Mouse (Mus musculus): ENCODE measurements around the gene Ctc1.
"Not testable (repeated sequence)": the region's sequence is repeated elsewhere in the genome, so short reads cannot be mapped to it uniquely, and the experiment has no call there.

Ctc1 gene

DNA sequence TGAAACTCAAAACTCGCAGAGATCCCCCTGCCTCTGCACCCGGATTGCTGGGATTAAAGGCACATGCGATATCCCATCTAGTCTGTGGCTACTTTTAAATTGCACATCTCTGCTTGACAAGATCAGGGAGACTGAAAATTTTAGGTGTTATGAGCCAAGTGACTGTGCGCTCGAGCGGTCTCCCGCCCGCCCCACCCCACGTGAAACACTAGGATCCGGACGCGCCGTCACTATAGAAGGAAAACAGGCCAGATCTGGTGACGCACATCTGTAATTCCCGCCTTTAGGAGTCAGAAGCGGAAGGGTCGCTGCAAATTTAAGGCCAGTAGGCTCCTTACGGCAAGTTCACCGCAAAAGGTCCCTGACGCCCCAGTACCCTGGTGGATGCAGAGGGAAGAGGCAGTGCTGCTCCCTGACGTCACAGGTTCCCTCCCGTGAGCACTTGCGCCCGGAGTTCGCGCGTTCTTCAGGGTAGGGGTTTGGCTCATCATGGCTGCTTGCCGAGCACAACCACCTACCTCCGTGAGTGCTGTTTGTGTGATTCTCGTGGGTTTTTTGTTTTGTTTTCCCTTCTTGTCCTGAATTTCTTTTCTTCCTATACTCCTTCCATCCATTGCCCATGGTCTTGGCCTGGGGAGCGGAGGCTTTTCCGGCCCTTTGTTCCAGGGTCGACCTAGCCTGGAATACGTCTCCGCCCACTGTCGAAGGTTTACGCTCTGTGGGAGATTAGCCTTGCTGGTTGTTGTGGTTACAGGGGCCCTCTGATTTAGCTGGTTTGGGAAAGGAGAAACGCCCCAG is at the start of gene Ctc1:
Gene Ctc1 (plus strand): TSS at position 268 of the 798 bp plus-strand sequence.
- Histone ChIP-seq H3K4me1 (replicated peaks; ENCODE audit: low read depth, low read length) (peaks cover 62% of the 10 kb centered on the region), H3K9me3 (ENCODE audit: low read length) (no peaks in the 10 kb centered on the region), H3K27me3 (ENCODE audit: insufficient read depth, low read length) (no peaks in the 10 kb centered on the region), H3K36me3 (ENCODE audit: insufficient read depth, low read length) (peaks cover 22% of the 10 kb centered on the region), H3K4me3 (replicated peaks; ENCODE audit: low read length) (peak within 1 kb of the TSS; percentile 89)
- peak; percentile 17; the same call in 1 of the 2 replicates for TF ChIP-seq CTCF (conservative IDR thresholded peaks at IDR 0.05; ENCODE audit: low read length)
- no peak for TF ChIP-seq POU5F1 (IDR thresholded peaks at IDR 0.05; ENCODE audit: borderline replicate concordance, low read length)

DNA sequence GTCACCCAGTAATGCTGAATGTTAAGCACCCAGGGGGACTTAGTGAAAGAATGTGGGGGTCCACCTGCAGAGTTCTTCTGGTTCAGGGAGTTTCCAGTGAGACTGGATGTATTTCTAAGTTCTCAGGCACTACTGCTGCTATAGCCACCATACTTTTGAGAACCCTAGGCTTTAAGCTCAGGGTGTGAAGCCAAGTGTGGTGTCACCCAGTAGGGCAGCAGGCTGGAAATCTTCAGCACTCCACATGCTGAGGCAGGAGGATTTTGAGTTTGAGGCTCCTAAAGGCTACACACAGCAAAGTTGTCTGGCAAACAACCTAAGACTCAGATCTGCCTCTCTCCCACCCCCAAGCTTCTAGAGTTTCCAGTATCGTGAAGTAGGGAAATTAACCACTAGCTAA is 49.2 kb upstream of the Ctc1 start:
- no peaks in the 10 kb centered on the region for H3K9me3 ChIP-seq (ENCODE audit: low read length)
- peaks cover 61% of the 10 kb centered on the region for H3K4me1 ChIP-seq (replicated peaks; ENCODE audit: low read depth, low read length)
- TF ChIP-seq NANOG (IDR thresholded peaks at IDR 0.05; ENCODE audit: borderline replicate concordance, low read length) (no peak), POU5F1 (IDR thresholded peaks at IDR 0.05; ENCODE audit: borderline replicate concordance, low read length) (no peak), CTCF (conservative IDR thresholded peaks at IDR 0.05; ENCODE audit: low read length) (no peak)
- peaks cover 18% of the 10 kb centered on the region for H3K36me3 ChIP-seq (ENCODE audit: insufficient read depth, low read length)
- no peak overlapping the region for H3K4me3 ChIP-seq (replicated peaks; ENCODE audit: low read length)
- H3K27me3 ChIP-seq (ENCODE audit: insufficient read depth, low read length), result no peaks in the 10 kb centered on the region

DNA sequence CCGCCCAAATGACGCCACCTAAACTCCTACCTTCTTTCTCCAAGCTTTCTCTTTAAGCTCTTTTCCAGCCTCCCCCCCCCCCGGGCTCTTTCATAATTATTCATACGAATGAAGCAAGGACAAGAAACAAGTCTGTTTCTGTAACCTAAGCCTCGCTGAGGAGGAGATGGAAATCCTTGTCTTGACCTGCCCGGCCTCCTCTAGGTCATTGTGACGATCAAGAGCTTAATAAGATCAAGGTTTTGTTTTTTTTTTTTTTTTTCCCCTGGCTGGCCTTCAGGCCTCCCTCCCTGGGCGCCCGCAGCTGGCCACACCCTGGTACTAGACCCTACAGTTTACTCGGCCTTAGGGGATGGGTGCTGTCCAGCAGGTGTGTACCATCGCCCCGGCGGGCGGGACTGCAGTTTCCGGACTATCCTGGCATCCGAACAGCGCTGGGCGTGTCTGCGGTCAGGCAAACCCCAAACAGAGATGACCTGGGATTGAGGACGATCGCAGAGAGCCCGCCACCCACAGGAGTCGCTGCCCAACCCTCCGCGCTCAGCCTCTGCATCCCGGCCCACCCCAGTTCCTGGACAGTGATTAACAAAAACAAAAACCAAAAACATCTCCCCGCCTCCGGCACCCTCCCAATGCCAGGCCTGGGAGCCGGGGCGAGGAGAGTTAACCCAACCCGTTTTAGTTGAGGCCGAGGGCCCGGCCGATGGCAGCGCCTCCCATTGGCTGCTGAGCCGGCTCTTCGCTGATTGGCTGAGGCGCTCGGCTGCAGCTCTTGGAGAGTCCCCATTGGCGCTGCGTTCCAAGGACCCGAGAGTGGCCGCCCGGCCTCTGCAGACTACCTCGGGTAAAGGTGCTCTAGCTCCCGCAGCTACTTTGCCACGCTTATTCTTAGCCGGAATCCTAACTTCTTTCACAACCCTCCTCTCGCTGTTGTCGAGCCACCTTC is 48.1 kb upstream of the Ctc1 start, which contains the start of gene Slc25a35:
Gene Slc25a35 (plus strand): TSS at position 795 of the 946 bp plus-strand sequence.
- peak within 1 kb of the TSS; percentile 82 for H3K4me3 ChIP-seq (replicated peaks; ENCODE audit: low read length)
- no peaks in the 10 kb centered on the region for H3K9me3 ChIP-seq (ENCODE audit: low read length)
- TF ChIP-seq POU5F1 (IDR thresholded peaks at IDR 0.05; ENCODE audit: borderline replicate concordance, low read length), result no peak
- TF ChIP-seq NANOG (IDR thresholded peaks at IDR 0.05; ENCODE audit: borderline replicate concordance, low read length), result no peak
- TF ChIP-seq CTCF (conservative IDR thresholded peaks at IDR 0.05; ENCODE audit: low read length), result no peak

DNA sequence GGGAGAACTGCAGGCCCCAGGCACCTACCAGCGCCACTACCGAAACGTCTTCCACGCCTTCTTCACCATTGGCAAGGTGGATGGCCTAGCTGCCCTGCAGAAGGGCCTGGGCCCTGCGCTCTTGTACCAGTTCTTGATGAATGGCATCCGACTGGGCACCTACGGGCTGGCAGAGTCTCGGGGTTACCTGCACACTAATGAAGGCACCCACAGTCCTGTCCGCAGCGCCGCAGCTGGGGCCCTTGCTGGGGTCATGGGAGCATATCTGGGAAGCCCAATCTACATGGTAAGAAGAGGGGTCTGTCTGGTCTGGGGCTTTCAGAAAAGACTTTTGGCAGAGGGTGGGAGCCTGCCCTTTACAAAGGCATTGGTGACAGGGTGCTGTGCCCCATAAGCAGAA is 47.0 kb upstream of the Ctc1 start:
- H3K27me3 ChIP-seq (ENCODE audit: insufficient read depth, low read length), result no peaks in the 10 kb centered on the region

More for the DNA sequence above, 48.1 kb upstream of the Ctc1 start, which contains the start of gene Slc25a35:
- peaks cover 60% of the 10 kb centered on the region for H3K4me1 ChIP-seq (replicated peaks; ENCODE audit: low read depth, low read length)
- H3K27me3 ChIP-seq (ENCODE audit: insufficient read depth, low read length), result no peaks in the 10 kb centered on the region
- peaks cover 26% of the 10 kb centered on the region for H3K36me3 ChIP-seq (ENCODE audit: insufficient read depth, low read length)

DNA sequence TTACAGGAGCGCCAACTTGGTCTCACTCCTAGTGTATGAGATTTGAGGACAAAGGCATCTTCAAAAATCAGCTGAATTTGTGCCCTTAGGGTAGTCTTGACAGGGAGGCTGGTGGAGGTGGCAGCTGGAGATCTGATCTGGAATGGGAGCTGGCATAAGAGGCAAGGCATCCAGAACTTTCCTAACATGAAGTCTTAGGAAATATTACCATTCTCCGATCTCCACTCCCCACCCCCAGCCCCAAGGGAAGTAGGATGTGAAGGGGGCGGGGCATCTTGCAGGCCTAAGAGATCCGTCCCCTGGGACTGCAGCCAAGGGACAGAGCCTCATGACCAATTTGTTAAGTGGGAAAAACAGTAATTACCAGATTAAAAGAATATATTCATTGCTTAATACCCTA is 45.5 kb upstream of the Ctc1 start:
- Histone ChIP-seq H3K4me1 (replicated peaks; ENCODE audit: low read depth, low read length) (peaks cover 68% of the 10 kb centered on the region), H3K36me3 (ENCODE audit: insufficient read depth, low read length) (peaks cover 26% of the 10 kb centered on the region), H3K27me3 (ENCODE audit: insufficient read depth, low read length) (no peaks in the 10 kb centered on the region), H3K4me3 (replicated peaks; ENCODE audit: low read length) (no peak overlapping the region), H3K9me3 (ENCODE audit: low read length) (no peaks in the 10 kb centered on the region)
- TF ChIP-seq NANOG (IDR thresholded peaks at IDR 0.05; ENCODE audit: borderline replicate concordance, low read length) (no peak), CTCF (conservative IDR thresholded peaks at IDR 0.05; ENCODE audit: low read length) (no peak), POU5F1 (IDR thresholded peaks at IDR 0.05; ENCODE audit: borderline replicate concordance, low read length) (no peak)

More for the DNA sequence above, 47.0 kb upstream of the Ctc1 start:
- no peak for TF ChIP-seq CTCF (conservative IDR thresholded peaks at IDR 0.05; ENCODE audit: low read length)
- TF ChIP-seq NANOG (IDR thresholded peaks at IDR 0.05; ENCODE audit: borderline replicate concordance, low read length), result no peak
- no peak for TF ChIP-seq POU5F1 (IDR thresholded peaks at IDR 0.05; ENCODE audit: borderline replicate concordance, low read length)
- Histone ChIP-seq H3K9me3 (ENCODE audit: low read length) (no peaks in the 10 kb centered on the region), H3K36me3 (ENCODE audit: insufficient read depth, low read length) (peaks cover 26% of the 10 kb centered on the region), H3K4me3 (replicated peaks; ENCODE audit: low read length) (no peak overlapping the region), H3K4me1 (replicated peaks; ENCODE audit: low read depth, low read length) (peaks cover 55% of the 10 kb centered on the region)

DNA sequence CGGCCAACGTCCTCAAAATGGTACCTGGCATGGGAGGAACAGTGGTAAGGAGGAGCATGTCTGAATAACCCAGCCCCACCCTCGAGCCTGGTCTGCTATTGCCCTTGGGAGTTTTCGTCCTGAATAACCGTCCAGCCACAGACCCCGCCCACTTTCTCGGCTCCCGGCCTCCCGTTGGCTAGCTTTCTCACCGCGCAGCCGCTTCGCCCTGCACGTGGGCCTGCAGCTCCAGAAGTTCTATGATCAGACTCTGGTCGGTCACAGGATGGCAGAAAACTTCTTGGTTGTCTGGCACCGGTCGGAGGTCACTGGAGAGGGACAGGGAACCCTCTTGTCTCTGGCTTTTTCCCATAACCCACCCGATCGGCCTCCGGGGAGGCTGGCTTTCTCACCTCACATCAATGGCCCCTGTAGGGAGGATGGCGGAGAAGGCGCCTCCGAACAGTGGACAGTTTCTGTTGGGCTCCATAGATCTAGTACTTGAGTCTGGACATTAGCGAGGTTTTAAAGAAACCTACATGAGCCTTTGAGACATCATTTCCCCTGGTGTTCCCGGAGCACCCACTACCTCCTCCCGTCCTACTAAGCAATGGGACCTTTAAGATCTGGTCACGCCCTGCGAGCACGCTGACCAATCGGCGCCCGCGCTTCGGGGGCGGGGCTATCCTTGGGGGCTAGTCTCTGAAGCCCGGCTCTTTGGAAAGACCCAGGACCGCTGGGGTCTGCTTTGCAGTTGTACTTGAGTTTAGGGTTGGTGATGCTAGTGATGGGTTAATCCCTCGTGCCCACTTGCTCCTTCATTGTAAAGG is 42.3 kb upstream of the Ctc1 start:
- H3K9me3 ChIP-seq (ENCODE audit: low read length); H3K27me3 ChIP-seq (ENCODE audit: insufficient read depth, low read length): not testable (repeated sequence)

DNA sequence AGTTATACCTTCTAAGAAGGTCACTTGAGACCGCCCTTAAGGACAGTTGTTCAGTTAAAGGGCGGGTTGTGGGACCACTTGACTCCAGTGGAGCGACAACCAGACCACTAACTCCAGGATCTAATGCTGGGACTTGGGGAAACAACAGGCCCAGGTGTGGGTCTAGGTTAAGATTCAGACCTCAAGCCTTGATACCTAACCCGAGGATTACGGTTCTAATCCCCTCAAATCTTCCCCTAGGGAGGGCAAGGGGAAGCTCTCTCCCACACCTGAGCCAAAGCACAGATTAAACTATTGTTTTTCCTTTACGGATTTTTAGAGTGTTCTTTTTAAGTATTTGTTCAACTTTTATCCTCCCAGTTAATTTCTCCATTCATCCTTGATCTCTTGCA is 41.7 kb upstream of the Ctc1 start:
- TF ChIP-seq POU5F1 (IDR thresholded peaks at IDR 0.05; ENCODE audit: borderline replicate concordance, low read length) (no peak), NANOG (IDR thresholded peaks at IDR 0.05; ENCODE audit: borderline replicate concordance, low read length) (no peak), CTCF (conservative IDR thresholded peaks at IDR 0.05; ENCODE audit: low read length) (no peak)
- peaks cover 26% of the 10 kb centered on the region for H3K36me3 ChIP-seq (ENCODE audit: insufficient read depth, low read length)
- H3K27me3 ChIP-seq (ENCODE audit: insufficient read depth, low read length), result peaks cover 2% of the 10 kb centered on the region
- H3K4me3 ChIP-seq (replicated peaks; ENCODE audit: low read length), result peak overlapping the region; percentile 78
- no peaks in the 10 kb centered on the region for H3K9me3 ChIP-seq (ENCODE audit: low read length)
- H3K4me1 ChIP-seq (replicated peaks; ENCODE audit: low read depth, low read length), result peaks cover 47% of the 10 kb centered on the region

More for the DNA sequence above, 42.3 kb upstream of the Ctc1 start:
- Histone ChIP-seq H3K4me1 (replicated peaks; ENCODE audit: low read depth, low read length) (peaks cover 53% of the 10 kb centered on the region), H3K4me3 (replicated peaks; ENCODE audit: low read length) (peak overlapping the region; percentile 78), H3K36me3 (ENCODE audit: insufficient read depth, low read length) (peaks cover 26% of the 10 kb centered on the region)

DNA sequence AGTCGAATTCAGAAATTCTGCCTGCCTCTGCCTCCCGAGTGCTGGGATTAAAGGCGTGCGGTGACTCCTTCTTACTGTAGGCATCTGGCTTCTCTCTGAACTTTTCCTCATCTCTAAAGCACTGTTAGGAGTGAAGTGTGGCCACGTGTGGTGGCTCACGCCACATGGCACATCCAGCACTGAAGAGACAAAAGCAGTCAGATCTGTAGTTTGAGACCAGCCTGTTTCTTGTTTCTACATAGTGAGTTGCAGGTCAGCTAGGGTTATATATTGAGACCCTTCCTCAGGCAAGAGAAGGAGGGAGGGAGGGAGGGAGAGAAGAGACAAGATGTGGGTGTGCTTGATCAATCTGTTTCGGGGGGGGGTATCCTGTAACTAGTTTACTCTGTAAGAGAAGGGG is 40.6 kb upstream of the Ctc1 start, which contains the start of gene Rangrf:
Gene Rangrf (minus strand): TSS at position 101 of the 400 bp plus-strand sequence.
- Histone ChIP-seq H3K27me3 (ENCODE audit: insufficient read depth, low read length) (peaks cover 2% of the 10 kb centered on the region), H3K36me3 (ENCODE audit: insufficient read depth, low read length) (peaks cover 21% of the 10 kb centered on the region), H3K4me1 (replicated peaks; ENCODE audit: low read depth, low read length) (peaks cover 43% of the 10 kb centered on the region), H3K9me3 (ENCODE audit: low read length) (no peaks in the 10 kb centered on the region), H3K4me3 (replicated peaks; ENCODE audit: low read length) (peak within 1 kb of the TSS; percentile 78)
- TF ChIP-seq NANOG (IDR thresholded peaks at IDR 0.05; ENCODE audit: borderline replicate concordance, low read length) (no peak), POU5F1 (IDR thresholded peaks at IDR 0.05; ENCODE audit: borderline replicate concordance, low read length) (no peak)

Data from E14TG2a.4 (cell line).